Mouse (Mus musculus) heart, adult 2 months (tissue): Measurements from ENCODE around the gene Phex. TPM values are rescaled to one million over a fixed set of nuclear protein-coding genes. Genes with fewer than 3 reads are reported as not detected.

Source experiments
- DNase-seq, 2 experiments: peaks; one replicate each; pipeline ENCODE4 v3.0.0; 2021
- H3K27ac ChIP-seq: fragments of 200-600 bp; 2 replicates; pipeline ENCODE4 v1.8.1; 2022
- H3K27me3 ChIP-seq: fragments of 200-500 bp; 2 replicates; pipeline ENCODE4 v1.6.1; 2012; ENCODE audit warnings: mild to moderate bottlenecking, low read length, inconsistent platforms, mixed read lengths; ENCODE audit not compliant: control insufficient read depth, insufficient read depth
- H3K36me3 ChIP-seq: fragments of 200-500 bp; 2 replicates; pipeline ENCODE4 v1.6.1; 2012; ENCODE audit warnings: low read length, inconsistent platforms; ENCODE audit not compliant: control insufficient read depth, insufficient read depth
- H3K4me1 ChIP-seq: fragments of 200-500 bp; 2 replicates; pipeline ENCODE4 v1.6.1; 2011; ENCODE audit warnings: low read length; ENCODE audit not compliant: control insufficient read depth, insufficient read depth
- H3K4me3 ChIP-seq: fragments of 200-600 bp; 2 replicates; pipeline ENCODE4 v1.8.1; 2022
- H3K79me2 ChIP-seq: fragments of 200-500 bp; replicated peaks from 2 replicates; pipeline ENCODE4 v1.6.1; 2012; ENCODE audit warnings: mild to moderate bottlenecking, inconsistent platforms, low read length, moderate library complexity, mixed read lengths; ENCODE audit not compliant: control insufficient read depth, insufficient read depth
- H3K9ac ChIP-seq: fragments of 200-500 bp; 2 replicates; pipeline ENCODE4 v1.6.1; 2012; ENCODE audit warnings: low read depth, mild to moderate bottlenecking, control low read depth, inconsistent platforms, low read length, mixed read lengths
- CTCF ChIP-seq: fragments of 200-600 bp; IDR thresholded peaks from 2 replicates; pipeline ENCODE4 v1.8.1; 2022; ENCODE audit warnings: antibody characterized with exemption, mild to moderate bottlenecking, moderate library complexity
- EP300 ChIP-seq: fragments of 200-500 bp; IDR thresholded peaks from 2 replicates; pipeline ENCODE4 v1.6.1; 2011; ENCODE audit warnings: low read depth, low read length, control low read depth; ENCODE audit not compliant: insufficient read depth
- POLR2A ChIP-seq: fragments of 200-500 bp; IDR thresholded peaks from 2 replicates; pipeline ENCODE4 v1.6.1; 2011; ENCODE audit warnings: mild to moderate bottlenecking, low read depth, low read length, control low read depth; ENCODE audit not compliant: insufficient read depth
- WGBS: fragments of 180-500 bp; shearing (Covaris S2); methylation state at CpG from one replicate; pipeline ENCODE4 v1.1.7; 2018; 5-methylcytosine and 5-hydroxymethylcytosine counted together
- intact Hi-C: fragments of 180-260 bp; cut with DNase I; formaldehyde crosslinking; loops from one replicate; pipeline ENCODE4 v1.15.1; 2025
- polyA plus RNA-seq: library from polyadenylated mRNA; depleted of rRNA; stranded (reverse); fragments of >200 nt; gene quantifications from 2 replicates; pipeline ENCODE4 v1.2.3, GENCODE M21; 2012
- total RNA-seq, 2 experiments: library from RNA; stranded (reverse); gene quantifications; 2 replicates each; pipeline ENCODE4 v1.2.3; 2021

The Phex gene
- total and polyA plus RNA-seq, 3 experiments = 0.04 to 0.05 TPM; not detected in 1

GRCm38 (mm10) chrX:157271609-157272008, 143.5 kb downstream of the Phex start:
- no peak overlapping the region for H3K9ac ChIP-seq
- no peak for TF ChIP-seq CTCF
- TF ChIP-seq EP300 = no peak
- no peak for TF ChIP-seq POLR2A
- intact Hi-C loops = no loop called here
- no peaks in the 10 kb centered on the region for H3K79me2 ChIP-seq
- no peak for DNase-seq
- H3K4me1 ChIP-seq = no peaks in the 10 kb centered on the region
- no peaks in the 10 kb centered on the region for H3K36me3 ChIP-seq
- no peak overlapping the region for H3K4me3 ChIP-seq
- WGBS = 62% methylated on average over 3 of the region's 3 CpGs
- H3K27ac ChIP-seq = no peak overlapping the region
- H3K27me3 ChIP-seq = no peaks in the 10 kb centered on the region

- H3K36me3 ChIP-seq = no peaks in the 10 kb centered on the region
- no peak overlapping the region for H3K9ac ChIP-seq
- H3K4me3 ChIP-seq = no peak overlapping the region
- intact Hi-C loops = no loop called here
- H3K27me3 ChIP-seq = no peaks in the 10 kb centered on the region
- H3K79me2 ChIP-seq = no peaks in the 10 kb centered on the region
- DNase-seq = no peak
- no peaks in the 10 kb centered on the region for H3K4me1 ChIP-seq
- TF ChIP-seq EP300 = no peak
- no peak for TF ChIP-seq CTCF
- TF ChIP-seq POLR2A = no peak
- no peak overlapping the region for H3K27ac ChIP-seq
- WGBS = 50% methylated on average over 5 of the region's 5 CpGs
Measured at GRCm38 (mm10) chrX:157269726-157270305, 145.3 kb downstream of the Phex start.

DNA sequence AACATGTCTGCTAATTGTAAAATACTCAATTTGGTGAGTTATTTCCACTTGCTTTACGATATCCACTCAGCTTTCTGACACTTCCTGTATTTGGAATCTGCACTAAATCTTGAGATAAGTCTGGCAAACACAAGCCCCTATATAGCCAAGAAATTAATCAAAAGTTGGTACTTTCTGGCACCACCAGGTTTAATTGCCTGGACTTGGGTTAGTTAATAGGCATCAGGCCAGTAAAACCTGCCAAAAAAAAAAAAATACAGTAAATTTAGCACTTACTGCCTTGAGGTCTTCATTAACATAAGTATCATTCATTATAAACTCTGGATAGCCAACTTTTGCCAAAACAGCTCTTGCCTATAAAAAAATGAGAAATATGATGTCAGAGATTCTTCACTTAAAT, 147.0 kb downstream of the Phex start:
- Histone ChIP-seq H3K4me3 (no peak overlapping the region), H3K9ac (no peak overlapping the region), H3K27me3 (no peaks in the 10 kb centered on the region), H3K36me3 (no peaks in the 10 kb centered on the region), H3K4me1 (no peaks in the 10 kb centered on the region), H3K27ac (no peak overlapping the region), H3K79me2 (no peaks in the 10 kb centered on the region)
- WGBS = 50% methylated on average over 1 of the region's 1 CpGs
- intact Hi-C loops = no loop called here
- TF ChIP-seq EP300 = no peak
- TF ChIP-seq CTCF = no peak
- TF ChIP-seq POLR2A = no peak
- DNase-seq = no peak

GRCm38 (mm10) chrX:157202736-157203135, 212.4 kb downstream of the Phex start:
- Histone ChIP-seq H3K4me3 (no peak overlapping the region), H3K9ac (no peak overlapping the region), H3K4me1 (no peaks in the 10 kb centered on the region), H3K36me3 (no peaks in the 10 kb centered on the region), H3K27ac (no peak overlapping the region), H3K27me3 (no peaks in the 10 kb centered on the region), H3K79me2 (no peaks in the 10 kb centered on the region)
- DNase-seq = no peak
- TF ChIP-seq POLR2A = no peak
- TF ChIP-seq CTCF = no peak
- TF ChIP-seq EP300 = no peak
- intact Hi-C loops = no loop called here
- WGBS = 70% methylated on average over 1 of the region's 1 CpGs

DNA sequence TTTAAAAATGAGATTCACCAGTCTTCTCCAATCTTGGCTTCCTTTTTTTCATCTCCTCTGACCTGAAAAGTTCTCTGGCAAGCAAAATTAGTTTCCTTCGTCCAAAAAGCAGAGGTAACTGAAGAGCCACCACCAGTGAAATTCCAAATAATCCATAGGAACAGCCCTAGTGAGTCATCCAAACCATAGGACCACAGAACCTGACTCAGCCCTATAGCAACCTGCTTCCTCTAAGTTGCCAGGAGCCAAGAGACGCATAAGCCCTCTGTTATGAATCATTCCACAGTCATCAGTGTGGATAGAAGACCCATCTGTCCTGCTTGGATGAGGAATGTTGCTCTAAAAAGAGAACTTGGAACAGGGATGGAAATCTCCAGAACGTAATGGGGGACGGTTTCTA, 230.9 kb downstream of the Phex start:
- no peaks in the 10 kb centered on the region for H3K36me3 ChIP-seq
- no peak for DNase-seq
- TF ChIP-seq POLR2A = no peak
- TF ChIP-seq EP300 = no peak
- TF ChIP-seq CTCF = no peak
- no peak overlapping the region for H3K9ac ChIP-seq
- intact Hi-C loops = no loop called here
- no peak overlapping the region for H3K27ac ChIP-seq
- no peaks in the 10 kb centered on the region for H3K79me2 ChIP-seq
- no peak overlapping the region for H3K4me3 ChIP-seq
- H3K4me1 ChIP-seq = no peaks in the 10 kb centered on the region
- 69% methylated on average over 4 of the region's 4 CpGs for WGBS
- no peaks in the 10 kb centered on the region for H3K27me3 ChIP-seq

- Histone ChIP-seq H3K27me3 (no peaks in the 10 kb centered on the region), H3K36me3 (no peaks in the 10 kb centered on the region), H3K9ac (no peak overlapping the region), H3K4me3 (no peak overlapping the region), H3K27ac (no peak overlapping the region), H3K4me1 (no peaks in the 10 kb centered on the region), H3K79me2 (no peaks in the 10 kb centered on the region)
- WGBS = 77% methylated on average over 1 of the region's 1 CpGs
- intact Hi-C loops = no loop called here
- TF ChIP-seq EP300 = no peak
- TF ChIP-seq POLR2A = no peak
- TF ChIP-seq CTCF = no peak
- DNase-seq = no peak
Measured at GRCm38 (mm10) chrX:157180845-157181244, 234.3 kb downstream of the Phex start.

DNA sequence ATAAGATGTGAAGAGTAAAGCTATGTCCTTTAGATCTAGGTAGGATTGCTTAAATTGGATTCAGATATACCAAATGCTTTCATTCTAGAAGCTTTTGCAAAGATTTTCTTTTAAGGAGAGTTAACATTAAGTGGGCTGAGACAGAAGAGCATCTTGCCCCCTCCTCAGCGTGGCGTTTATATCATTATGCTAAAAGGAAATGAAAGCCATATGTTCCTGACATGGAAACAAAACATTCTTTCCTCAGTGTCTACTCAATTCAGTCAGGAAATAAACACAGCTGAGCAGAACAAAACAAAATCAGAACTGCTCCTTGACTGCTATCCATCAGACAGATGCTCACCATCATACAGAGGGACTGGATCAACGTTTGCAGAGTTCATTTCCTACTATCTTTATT, 251.0 kb downstream of the Phex start:
- intact Hi-C loops = no loop called here
- Histone ChIP-seq H3K9ac (no peak overlapping the region), H3K27ac (no peak overlapping the region), H3K36me3 (no peaks in the 10 kb centered on the region), H3K27me3 (no peaks in the 10 kb centered on the region), H3K4me1 (no peaks in the 10 kb centered on the region), H3K4me3 (no peak overlapping the region), H3K79me2 (no peaks in the 10 kb centered on the region)
- WGBS = 49% methylated on average over 3 of the region's 3 CpGs
- DNase-seq = no peak
- no peak for TF ChIP-seq EP300
- TF ChIP-seq CTCF = no peak
- TF ChIP-seq POLR2A = no peak
